ENCODE assay signal across 10 mouse cellular contexts in the genomic region with DNA sequence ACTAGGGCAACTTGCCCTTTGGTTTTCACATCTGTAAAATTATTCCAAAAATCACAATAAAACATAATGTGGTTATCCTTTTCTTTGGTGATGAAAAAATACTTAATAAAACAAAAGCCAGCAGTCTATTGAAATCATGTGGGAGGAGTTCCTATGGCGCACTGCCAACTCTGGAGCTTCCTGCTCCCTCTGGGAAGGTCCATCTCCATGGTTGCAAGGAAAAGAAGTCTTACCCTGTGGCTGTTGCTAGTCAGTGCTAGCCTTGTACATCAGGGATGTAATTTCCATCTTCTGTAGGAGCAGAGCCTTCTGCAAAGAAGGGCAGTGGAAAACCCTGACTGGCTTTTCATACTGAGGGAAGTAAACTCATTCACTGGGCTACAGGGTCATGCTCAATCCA. TPM values are rescaled to one million over a fixed set of nuclear protein-coding genes. Genes with fewer than 3 reads are reported as not detected.
DNase-seq lines count a peak whose midpoint lies in the region; ATAC-seq and TF ChIP-seq lines count a peak whose summit lies in the region.
"Had no signal": no experiment of that assay in that cellular context is flagged by ENCODE, and none has a peak within 500 bp of the region (broad histone marks: within the 10 kb centered on the region; RNA-seq: fewer than 3 reads in every experiment).

No protein-coding gene starts in this region.

- no peak for TF ChIP-seq EP300 in heart, postnatal 0 days (IDR thresholded peaks at IDR 0.05; ENCODE audit: low read depth)

- peak; percentile 68 to 74 for DNase-seq in heart, adult 18-20 months
- DNase-seq in midbrain, postnatal 0 days (ENCODE audit: low spot score): peak; percentile 51
- no peak for DNase-seq in midbrain, embryonic 10.5 days (ENCODE audit: low spot score)
- DNase-seq in heart, postnatal 0 days (ENCODE audit: low spot score): peak; percentile 57
- DNase-seq in ovary, postnatal 14 days (ENCODE audit: low spot score): peak; percentile 44
- DNase-seq in spleen, postnatal 36 days (ENCODE audit: low spot score in 2 of 2): no peak
- no peak for DNase-seq in cerebellum, adult 2 months

- TF ChIP-seq POLR2A in cerebellum, adult 2 months (IDR thresholded peaks at IDR 0.05; ENCODE audit: borderline replicate concordance, insufficient read depth, low read length): no peak

- no peaks in the 10 kb centered on the region for H3K9me3 ChIP-seq in heart, embryonic 12.5 days (replicated peaks)
- no peaks in the 10 kb centered on the region for H3K9me3 ChIP-seq in midbrain, postnatal 0 days (ENCODE audit: low read length)
- no peaks in the 10 kb centered on the region for H3K9me3 ChIP-seq in midbrain, embryonic 10.5 days (replicated peaks)
- H3K9me3 ChIP-seq in heart, postnatal 0 days (replicated peaks; ENCODE audit: control insufficient read depth, low read length): no peaks in the 10 kb centered on the region
- H3K9me3 ChIP-seq: embryonic facial prominence, embryonic 12.5 days; lung, embryonic 15.5 days had no signal

- no peak overlapping the region for H3K4me3 ChIP-seq in heart, embryonic 12.5 days
- H3K4me3 ChIP-seq in midbrain, postnatal 0 days (ENCODE audit: low read depth, low read length): no peak overlapping the region
- H3K4me3 ChIP-seq in midbrain, embryonic 10.5 days: no peak overlapping the region
- no peak overlapping the region for H3K4me3 ChIP-seq in heart, postnatal 0 days (ENCODE audit: low read depth, low read length)
- H3K4me3 ChIP-seq in cerebellum, adult 2 months (replicated peaks; ENCODE audit: insufficient read depth, low read depth, low read length): no peak overlapping the region
- H3K4me3 ChIP-seq: embryonic facial prominence, embryonic 12.5 days; lung, embryonic 15.5 days had no signal

- no peaks in the 10 kb centered on the region for H3K27me3 ChIP-seq in heart, embryonic 12.5 days (replicated peaks)
- H3K27me3 ChIP-seq in midbrain, postnatal 0 days (ENCODE audit: insufficient read depth, low read length): no peaks in the 10 kb centered on the region
- 0 out of 2 replicates have a peak, but pooled peaks cover 4% of the 10 kb centered on the region for H3K27me3 ChIP-seq in midbrain, embryonic 10.5 days (ENCODE audit: low read depth, poor library complexity, severe bottlenecking)
- H3K27me3 ChIP-seq in heart, postnatal 0 days (ENCODE audit: control insufficient read depth, insufficient read depth, low read length): no peaks in the 10 kb centered on the region
- H3K27me3 ChIP-seq in cerebellum, adult 2 months (ENCODE audit: control insufficient read depth, insufficient read depth, low read length): no peaks in the 10 kb centered on the region
- H3K27me3 ChIP-seq: embryonic facial prominence, embryonic 12.5 days; lung, embryonic 15.5 days had no signal

- peaks cover 22% of the 10 kb centered on the region for H3K4me1 ChIP-seq in heart, embryonic 12.5 days (replicated peaks)
- H3K4me1 ChIP-seq in midbrain, postnatal 0 days (ENCODE audit: insufficient read depth, low read length): no peaks in the 10 kb centered on the region
- peaks cover 16% of the 10 kb centered on the region for H3K4me1 ChIP-seq in midbrain, embryonic 10.5 days
- peaks cover 21% of the 10 kb centered on the region for H3K4me1 ChIP-seq in heart, postnatal 0 days (ENCODE audit: control insufficient read depth, insufficient read depth)
- no peaks in the 10 kb centered on the region for H3K4me1 ChIP-seq in cerebellum, adult 2 months (ENCODE audit: control insufficient read depth, insufficient read depth, low read length)
- H3K4me1 ChIP-seq: embryonic facial prominence, embryonic 12.5 days; lung, embryonic 15.5 days had no signal

- peaks cover 7% of the 10 kb centered on the region; the same call in 1 of the 2 replicates for H3K36me3 ChIP-seq in heart, embryonic 12.5 days
- H3K36me3 ChIP-seq in midbrain, postnatal 0 days (ENCODE audit: insufficient read depth, low read length): no peaks in the 10 kb centered on the region
- H3K36me3 ChIP-seq in midbrain, embryonic 10.5 days: peaks cover 13% of the 10 kb centered on the region; the same call in 1 of the 2 replicates
- H3K36me3 ChIP-seq in heart, postnatal 0 days (replicated peaks; ENCODE audit: control insufficient read depth, insufficient read depth, low read length): no peaks in the 10 kb centered on the region

- no peak overlapping the region for H3K4me2 ChIP-seq in heart, embryonic 12.5 days
- no peak overlapping the region for H3K4me2 ChIP-seq in midbrain, postnatal 0 days (ENCODE audit: low read depth, low read length, poor library complexity, severe bottlenecking)
- no peak overlapping the region for H3K4me2 ChIP-seq in heart, postnatal 0 days (ENCODE audit: low read depth, low read length)
- H3K4me2 ChIP-seq: embryonic facial prominence, embryonic 12.5 days; lung, embryonic 15.5 days had no signal

- WGBS in heart, embryonic 12.5 days: 89% methylated on average over 1 of the region's 1 CpGs
- 92% methylated on average over 1 of the region's 1 CpGs for WGBS in midbrain, postnatal 0 days
- WGBS in midbrain, embryonic 10.5 days: 93% methylated on average over 1 of the region's 1 CpGs
- WGBS in heart, postnatal 0 days: 58% methylated on average over 1 of the region's 1 CpGs
- 50% methylated on average over 1 of the region's 1 CpGs for WGBS in cerebellum, adult 2 months

- no peak for TF ChIP-seq CTCF in midbrain, postnatal 0 days (IDR thresholded peaks at IDR 0.05)
- TF ChIP-seq CTCF in heart, postnatal 0 days (IDR thresholded peaks at IDR 0.05; ENCODE audit: low read depth): no peak
- no peak for TF ChIP-seq CTCF in cerebellum, adult 2 months (IDR thresholded peaks at IDR 0.05; ENCODE audit: borderline replicate concordance, insufficient read depth, low read depth, low read length)

- H3K9ac ChIP-seq in heart, embryonic 12.5 days: no peak overlapping the region
- no peak overlapping the region for H3K9ac ChIP-seq in midbrain, postnatal 0 days (replicated peaks; ENCODE audit: low read length, poor library complexity, severe bottlenecking)
- no peak overlapping the region for H3K9ac ChIP-seq in heart, postnatal 0 days (replicated peaks; ENCODE audit: low read depth, low read length)
- H3K9ac ChIP-seq: embryonic facial prominence, embryonic 12.5 days; lung, embryonic 15.5 days had no signal

- H3K27ac ChIP-seq in heart, embryonic 12.5 days (ENCODE audit: poor library complexity, severe bottlenecking): no peak overlapping the region
- H3K27ac ChIP-seq in midbrain, postnatal 0 days (ENCODE audit: low read depth, low read length): no peak overlapping the region
- H3K27ac ChIP-seq in midbrain, embryonic 10.5 days (replicated peaks): no peak overlapping the region
- H3K27ac ChIP-seq in heart, postnatal 0 days (ENCODE audit: low read depth): no peak overlapping the region
- no peak overlapping the region for H3K27ac ChIP-seq in cerebellum, adult 2 months (ENCODE audit: insufficient read depth, low read length)
- H3K27ac ChIP-seq: embryonic facial prominence, embryonic 12.5 days; lung, embryonic 15.5 days had no signal

- no peak for ATAC-seq in heart, embryonic 12.5 days (ENCODE audit: insufficient number of reproducible peaks, low FRiP score)
- ATAC-seq in midbrain, postnatal 0 days (ENCODE audit: low FRiP score): no peak
- ATAC-seq in heart, postnatal 0 days (ENCODE audit: insufficient read depth, low read depth): peak; percentile 33; the same call in 1 of the 2 replicates

RNA-seq across cellular contexts. Expression of gene Ssr3, which starts 29.0 kb away (rescaled TPM):
- total RNA-seq in heart, adult 18-20 months (2021): 100 to 1,000 TPM; 119 to 122 TPM
- polyA plus RNA-seq in heart, embryonic 12.5 days (2016; fragmentation: Nextera tagmentation; extraction: Ambion mirVana): 248 and 252 TPM in 2 replicates
- 140 and 187 TPM in 2 replicates for total RNA-seq in midbrain, postnatal 0 days (2014; rRNA removed)
- 147 and 151 TPM in 2 replicates for polyA plus RNA-seq in midbrain, postnatal 0 days (2015; fragmentation: Nextera tagmentation; extraction: Ambion mirVana)
- polyA plus RNA-seq in midbrain, embryonic 10.5 days (2016; fragmentation: Nextera tagmentation; extraction: Ambion mirVana): 232 and 245 TPM in 2 replicates
- total RNA-seq in heart, postnatal 0 days (2014; rRNA removed; ENCODE audit: low replicate concordance): 136 and 146 TPM in 2 replicates
- 140 and 141 TPM in 2 replicates for polyA plus RNA-seq in heart, postnatal 0 days (2015; fragmentation: Nextera tagmentation; extraction: Ambion mirVana)
- 91.6 and 92.7 TPM in 2 replicates for polyA plus RNA-seq in cerebellum, adult 2 months (2012; rRNA removed)

Comparison
In these comparisons a context has a peak if more than half of its experiments do, and no peak if none do; other contexts are left out.
1. DNase-seq: peak in heart, adult 18-20 months (2 of 2), midbrain, postnatal 0 days (single experiment), heart, postnatal 0 days (single experiment) and ovary, postnatal 14 days (single experiment); none in midbrain, embryonic 10.5 days (single experiment), spleen, postnatal 36 days (0 of 2) and cerebellum, adult 2 months (0 of 2).